ENCODE assay signal across 35 mouse cellular contexts in the genomic region with DNA sequence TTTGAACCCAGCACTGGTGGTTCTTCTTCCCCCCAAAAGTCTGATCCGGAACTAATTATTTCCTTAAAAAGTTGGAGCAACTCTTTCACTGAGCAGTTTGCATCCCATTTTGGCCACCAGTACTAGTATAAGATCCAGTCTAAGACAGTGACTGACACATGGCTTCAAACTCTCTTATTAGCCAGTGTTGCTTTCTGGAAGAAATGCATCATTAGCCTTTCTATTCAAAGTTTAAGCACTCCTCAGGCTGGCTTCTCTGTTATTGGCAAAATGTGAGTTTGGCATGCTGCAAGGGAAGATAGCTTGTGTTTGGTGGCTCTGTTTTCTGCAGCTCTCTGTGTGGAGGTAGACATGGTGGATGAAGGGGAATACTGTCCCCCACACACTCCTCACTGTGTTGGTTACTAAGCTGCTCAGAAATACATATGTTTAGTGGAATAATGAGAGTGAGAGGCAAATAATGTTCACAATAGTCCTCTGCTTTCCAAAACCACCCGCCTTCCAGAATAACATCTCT. TPM values are rescaled to one million over a fixed set of nuclear protein-coding genes. Genes with fewer than 3 reads are reported as not detected.
"Had no signal": no experiment of that assay in that cellular context is flagged by ENCODE, and none has a peak within 500 bp of the region (broad histone marks: within the 10 kb centered on the region; RNA-seq: fewer than 3 reads in every experiment).

No protein-coding gene starts in this region.

- H3K27ac ChIP-seq: heart, embryonic 10.5 days; hindbrain, embryonic 10.5 days; hindbrain, embryonic 12.5 days; hindbrain, embryonic 14.5 days; intestine, embryonic 15.5 days; layer of hippocampus, adult 2 months; left cerebral cortex, adult 2 months; limb, embryonic 10.5 days; limb, embryonic 12.5 days; liver, embryonic 13.5 days; liver, embryonic 15.5 days had no signal

- H3K4me3 ChIP-seq: heart, embryonic 10.5 days; heart, embryonic 12.5 days; hindbrain, embryonic 10.5 days; hindbrain, embryonic 12.5 days; intestine, embryonic 15.5 days; layer of hippocampus, adult 2 months; left cerebral cortex, adult 2 months; limb, embryonic 10.5 days; limb, embryonic 12.5 days; liver, embryonic 13.5 days; liver, embryonic 15.5 days had no signal

- H3K36me3 ChIP-seq: heart, embryonic 10.5 days; heart, embryonic 12.5 days; hindbrain, embryonic 10.5 days; hindbrain, embryonic 12.5 days; intestine, embryonic 15.5 days; limb, embryonic 10.5 days; limb, embryonic 12.5 days; liver, embryonic 13.5 days; liver, embryonic 15.5 days had no signal

- H3K9ac ChIP-seq: heart, embryonic 12.5 days; hindbrain, embryonic 12.5 days; hindbrain, embryonic 14.5 days; intestine, embryonic 15.5 days; limb, embryonic 12.5 days; liver, embryonic 13.5 days; liver, embryonic 15.5 days had no signal

- H3K4me2 ChIP-seq: heart, embryonic 12.5 days; hindbrain, embryonic 12.5 days; hindbrain, embryonic 14.5 days; intestine, embryonic 15.5 days; limb, embryonic 12.5 days; liver, embryonic 11.5 days; liver, embryonic 13.5 days; liver, embryonic 15.5 days had no signal

- H3K9me3 ChIP-seq: heart, embryonic 10.5 days; heart, embryonic 12.5 days; hindbrain, embryonic 10.5 days; hindbrain, embryonic 12.5 days; intestine, embryonic 15.5 days; limb, embryonic 10.5 days; liver, embryonic 13.5 days; liver, embryonic 15.5 days had no signal

- ATAC-seq: hindbrain, embryonic 16.5 days; inflammation-experienced regulatory T-cells, adult 6 months; intestine, embryonic 15.5 days; intestine, postnatal 0 days had no signal

- DNase-seq: gastrocnemius, postnatal 14 days; gastrocnemius, postnatal 36 days; heart, postnatal 10 days; heart, postnatal 4 days; kidney, adult 18-20 months; kidney, adult 8-10 months; kidney, postnatal 10 days; kidney, postnatal 25 days; kidney, postnatal 4 days; liver; liver, embryonic 13.5 days had no signal

- H3K27me3 ChIP-seq: heart, embryonic 12.5 days; hindbrain, embryonic 12.5 days; intestine, embryonic 15.5 days; limb, embryonic 12.5 days; liver, embryonic 13.5 days; liver, embryonic 15.5 days had no signal

- H3K4me1 ChIP-seq: heart, embryonic 10.5 days; heart, embryonic 12.5 days; hindbrain, embryonic 10.5 days; hindbrain, embryonic 12.5 days; intestine, embryonic 15.5 days; limb, embryonic 10.5 days; limb, embryonic 12.5 days; liver, embryonic 13.5 days; liver, embryonic 15.5 days had no signal

RNA-seq across cellular contexts. Expression of a gene that starts 9.0 kb away (rescaled TPM):
- total RNA-seq: gastrocnemius, adult 18-20 months; gastrocnemius, adult 8-10 months; gastrocnemius, postnatal 14 days; gastrocnemius, postnatal 36 days; heart, adult 8-10 months; heart, postnatal 10 days; heart, postnatal 25 days; heart, postnatal 4 days had no signal
- polyA plus RNA-seq: gonadal fat pad, adult 2 months; heart, embryonic 10.5 days; heart, embryonic 14.5 days; heart, embryonic 16.5 days; inflammation-experienced regulatory T-cells, adult 6 months; intestine, embryonic 15.5 days; kidney, embryonic 14.5 days; kidney, embryonic 16.5 days; limb, embryonic 10.5 days; limb, embryonic 12.5 days had no signal
